Mouse (Mus musculus): Measurements from ENCODE around the gene Taf9. TPM values are rescaled to one million over a fixed set of nuclear protein-coding genes. Genes with fewer than 3 reads are reported as not detected.

Gene Taf9
- total RNA-seq (2015) (62.2 and 84.3 TPM in 2 replicates), total RNA-seq (2017) (37.0 and 56.6 TPM in 2 replicates)

DNA sequence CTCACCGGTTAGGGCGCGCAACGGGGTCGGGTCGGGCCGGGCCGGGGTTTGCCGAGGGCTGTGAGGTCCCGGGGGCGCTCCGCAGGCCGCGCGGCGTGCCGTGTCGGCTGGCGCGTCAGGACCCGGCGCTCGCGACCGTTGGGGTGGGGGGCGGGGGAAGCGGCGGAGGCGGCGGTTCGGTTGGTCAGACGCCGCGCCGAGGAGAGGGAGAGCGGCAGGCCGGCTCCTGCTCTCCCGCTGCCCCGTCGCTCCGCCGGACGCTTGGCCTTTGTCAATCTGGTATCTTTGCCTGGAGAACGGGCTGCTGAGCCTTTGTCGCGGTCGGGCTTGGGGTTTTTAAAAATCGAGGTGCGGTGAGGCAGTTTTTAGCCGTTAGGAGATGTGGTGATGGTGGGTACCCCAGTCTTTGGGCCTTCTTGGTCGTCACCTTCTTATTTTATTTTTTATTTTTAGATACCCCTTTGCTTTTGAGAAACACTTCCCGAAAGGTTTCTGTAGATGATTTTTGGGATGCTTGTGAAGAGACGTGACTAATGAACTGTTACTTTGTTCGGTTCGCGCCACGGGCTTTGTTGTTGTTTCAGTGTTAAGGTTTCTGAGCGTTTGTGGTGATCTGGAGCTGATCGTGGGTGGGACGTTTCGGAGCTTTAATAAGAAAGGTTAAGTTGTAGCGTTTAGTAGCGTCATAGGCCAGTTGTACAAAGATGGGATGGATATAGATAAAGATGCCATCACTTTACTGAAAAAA is at the start of gene Taf9:
Gene Taf9, plus strand, starts transcription at position 141 of the 748 bp plus-strand sequence.
- peak; percentile 24 for ATAC-seq (replicated peaks; ENCODE audit: poor library complexity)

GRCm38 (mm10) chr13:100602239-100602902 is 49.0 kb upstream of the Taf9 start:
- ATAC-seq (replicated peaks; ENCODE audit: poor library complexity), result peak; percentile 58

DNA sequence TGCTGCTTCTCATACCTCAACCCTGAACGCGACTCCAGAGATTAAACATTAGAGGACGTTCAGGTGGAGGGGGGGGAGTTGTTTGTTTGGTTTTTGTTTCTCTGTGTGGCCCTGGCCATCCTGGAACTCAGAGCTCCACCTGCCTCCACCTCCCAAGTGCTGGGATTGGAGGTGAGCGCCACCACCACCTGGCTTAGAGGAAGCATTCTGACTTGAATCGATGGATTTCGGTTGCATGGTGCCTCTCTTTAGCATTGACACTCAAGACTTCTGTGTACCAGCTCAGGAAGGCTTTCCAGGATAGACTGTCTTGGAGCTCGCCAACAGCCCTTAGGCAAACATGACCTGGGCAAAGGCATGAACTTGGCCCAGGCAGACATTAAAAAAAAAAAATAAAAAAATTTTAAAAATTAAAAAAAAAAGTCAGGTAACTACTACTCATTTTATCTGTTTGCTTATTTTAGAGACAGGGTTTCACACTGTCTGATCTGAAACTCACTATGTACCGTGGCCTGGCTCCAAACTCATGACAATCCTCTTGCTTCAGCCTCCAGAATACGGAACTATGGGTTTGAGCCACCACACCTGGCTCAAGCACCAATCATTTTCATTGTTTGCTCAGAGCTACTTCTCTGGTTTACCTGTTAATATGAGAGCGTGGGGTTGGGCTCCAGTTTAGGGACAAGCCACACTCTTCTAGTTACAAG is 48.2 kb upstream of the Taf9 start:
- no peak for ATAC-seq (replicated peaks; ENCODE audit: poor library complexity)

DNA sequence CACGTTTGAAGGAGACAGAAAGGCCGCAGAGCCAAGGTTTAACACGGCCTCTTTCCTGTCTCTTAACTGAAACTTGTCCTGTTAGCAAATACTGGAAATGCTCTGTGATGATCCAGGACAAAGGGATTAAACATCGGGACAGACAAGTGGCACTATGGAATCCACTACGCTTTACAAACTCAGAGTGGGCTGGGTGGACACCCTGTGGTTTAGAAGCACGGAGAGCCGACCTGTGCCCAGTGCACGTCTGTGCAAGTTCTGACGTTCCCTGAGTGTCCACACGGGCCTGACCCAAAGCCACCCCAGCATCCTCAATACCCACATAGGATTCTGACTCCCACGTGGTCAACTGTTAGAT is 47.7 kb upstream of the Taf9 start:
- no peak for ATAC-seq (replicated peaks; ENCODE audit: poor library complexity)

GRCm38 (mm10) chr13:100605845-100606244 is 45.5 kb upstream of the Taf9 start:
- no peak for ATAC-seq (replicated peaks; ENCODE audit: poor library complexity)

- ATAC-seq (replicated peaks; ENCODE audit: poor library complexity), result no peak; the same call in 1 of the 2 replicates
Measured at GRCm38 (mm10) chr13:100607756-100608155, 43.6 kb upstream of the Taf9 start.

DNA sequence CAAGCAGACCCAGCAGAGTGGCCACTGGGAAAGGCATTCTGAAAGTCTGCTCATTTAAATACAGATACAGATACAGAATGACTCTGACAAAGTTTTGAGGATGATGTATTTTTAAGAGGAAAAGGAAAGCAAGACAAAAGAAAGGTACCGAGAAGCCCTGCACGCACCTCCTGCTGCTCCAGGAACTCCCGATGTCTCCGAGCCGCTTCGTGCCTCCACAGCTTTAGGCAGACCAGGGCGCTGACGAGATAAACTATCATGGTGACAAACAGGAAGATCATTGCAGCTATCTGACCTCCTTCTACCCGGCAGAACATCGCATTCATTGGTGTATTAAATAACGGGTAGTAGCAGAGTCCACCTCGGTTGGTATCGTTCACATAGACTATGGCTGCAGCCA is 40.1 kb upstream of the Taf9 start:
- ATAC-seq (replicated peaks; ENCODE audit: poor library complexity), result no peak

- no peak for ATAC-seq (replicated peaks; ENCODE audit: poor library complexity)
Measured at GRCm38 (mm10) chr13:100612251-100612650, 39.1 kb upstream of the Taf9 start.

DNA sequence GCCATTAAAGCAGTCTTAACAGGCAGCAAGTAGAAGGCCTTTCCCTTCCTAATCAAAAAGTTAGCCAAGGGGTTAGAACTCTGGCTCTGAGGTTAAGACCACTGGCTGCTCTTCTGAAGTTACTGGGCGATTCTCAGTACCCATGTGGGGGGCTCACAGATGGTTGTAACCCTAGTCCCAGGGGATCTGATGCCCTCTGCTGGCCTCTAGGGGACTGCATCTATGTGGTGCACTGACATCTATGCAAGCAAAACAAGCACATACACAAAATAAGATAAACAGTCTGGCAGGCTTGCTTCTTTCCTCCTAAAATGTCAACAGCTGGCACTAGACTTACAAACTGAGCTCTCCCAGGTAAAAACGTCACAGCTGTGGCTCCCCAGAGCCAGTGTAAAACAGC is 38.5 kb upstream of the Taf9 start:
- peak; percentile 43; the same call in 1 of the 2 replicates for ATAC-seq (replicated peaks; ENCODE audit: poor library complexity)

GRCm38 (mm10) chr13:100616181-100617087 is 34.9 kb upstream of the Taf9 start, which contains the start of gene Marveld2:
Gene Marveld2, minus strand, starts transcription at chr13:100616971.
- peak; percentile 88 for ATAC-seq (replicated peaks; ENCODE audit: poor library complexity)

DNA sequence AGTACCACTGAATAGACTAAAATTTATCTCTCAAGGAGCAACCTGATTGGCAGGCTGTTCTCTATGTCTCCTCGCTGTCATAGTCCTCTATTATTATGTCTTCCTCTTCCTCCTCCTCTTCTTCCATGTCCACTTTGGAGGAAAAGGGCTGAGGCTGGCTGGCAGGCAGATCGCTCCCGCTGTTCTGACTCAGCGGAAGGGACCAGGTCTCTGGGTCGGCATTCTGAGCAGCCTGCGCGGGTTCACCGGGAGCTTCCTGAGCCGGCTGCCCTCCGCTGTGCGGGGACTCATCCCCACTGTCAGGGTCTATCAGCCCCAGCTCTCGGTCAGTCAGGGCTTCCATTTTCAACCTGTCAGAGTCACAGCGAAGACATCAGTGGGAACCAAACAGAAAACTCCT is 33.8 kb upstream of the Taf9 start:
- no peak for ATAC-seq (replicated peaks; ENCODE audit: poor library complexity)

- no peak for ATAC-seq (replicated peaks; ENCODE audit: poor library complexity)
Measured at GRCm38 (mm10) chr13:100622241-100622640, 29.1 kb upstream of the Taf9 start.

- ATAC-seq (replicated peaks; ENCODE audit: poor library complexity), result peak; percentile 80
Measured at GRCm38 (mm10) chr13:100634106-100634691, 17.2 kb upstream of the Taf9 start.

DNA sequence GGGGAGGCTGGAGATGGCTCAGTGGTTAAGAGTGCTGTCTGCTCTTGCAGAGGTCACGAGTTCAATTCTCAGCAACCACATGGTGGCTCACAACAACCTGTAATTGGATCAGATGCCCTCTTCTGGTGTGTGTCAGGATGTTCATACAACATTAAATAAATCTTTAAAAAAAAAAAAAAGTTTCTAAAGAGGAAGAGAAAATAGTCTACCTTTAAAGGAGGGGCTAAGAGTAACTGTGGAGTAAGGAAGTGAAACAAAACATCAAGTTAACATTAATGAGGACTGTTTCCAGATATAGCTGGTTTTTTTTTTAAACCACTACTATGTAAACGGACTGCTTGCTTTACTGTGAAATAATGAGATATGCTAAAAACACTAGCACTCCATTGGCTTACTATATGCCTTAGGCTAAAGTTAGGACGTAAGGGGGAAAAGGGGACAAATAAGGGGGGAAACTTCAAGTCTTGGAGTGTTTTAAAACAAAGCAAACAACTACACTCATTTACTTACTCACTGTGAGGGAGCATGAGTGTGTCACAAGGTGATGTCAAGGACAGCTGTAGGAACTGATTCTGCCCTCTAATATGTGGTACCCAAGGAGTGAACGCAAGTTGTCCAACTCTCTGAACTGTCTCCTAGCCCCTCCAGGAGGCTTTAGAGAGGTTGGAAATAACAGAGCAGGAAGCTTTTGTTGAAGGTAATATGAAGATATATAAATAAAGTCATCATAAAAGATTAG is 8.7 kb upstream of the Taf9 start:
- peak; percentile 71 for ATAC-seq (replicated peaks; ENCODE audit: poor library complexity)

GRCm38 (mm10) chr13:100648223-100648622 is 3.2 kb upstream of the Taf9 start:
- peak; percentile 15; the same call in 1 of the 2 replicates for ATAC-seq (replicated peaks; ENCODE audit: poor library complexity)

DNA sequence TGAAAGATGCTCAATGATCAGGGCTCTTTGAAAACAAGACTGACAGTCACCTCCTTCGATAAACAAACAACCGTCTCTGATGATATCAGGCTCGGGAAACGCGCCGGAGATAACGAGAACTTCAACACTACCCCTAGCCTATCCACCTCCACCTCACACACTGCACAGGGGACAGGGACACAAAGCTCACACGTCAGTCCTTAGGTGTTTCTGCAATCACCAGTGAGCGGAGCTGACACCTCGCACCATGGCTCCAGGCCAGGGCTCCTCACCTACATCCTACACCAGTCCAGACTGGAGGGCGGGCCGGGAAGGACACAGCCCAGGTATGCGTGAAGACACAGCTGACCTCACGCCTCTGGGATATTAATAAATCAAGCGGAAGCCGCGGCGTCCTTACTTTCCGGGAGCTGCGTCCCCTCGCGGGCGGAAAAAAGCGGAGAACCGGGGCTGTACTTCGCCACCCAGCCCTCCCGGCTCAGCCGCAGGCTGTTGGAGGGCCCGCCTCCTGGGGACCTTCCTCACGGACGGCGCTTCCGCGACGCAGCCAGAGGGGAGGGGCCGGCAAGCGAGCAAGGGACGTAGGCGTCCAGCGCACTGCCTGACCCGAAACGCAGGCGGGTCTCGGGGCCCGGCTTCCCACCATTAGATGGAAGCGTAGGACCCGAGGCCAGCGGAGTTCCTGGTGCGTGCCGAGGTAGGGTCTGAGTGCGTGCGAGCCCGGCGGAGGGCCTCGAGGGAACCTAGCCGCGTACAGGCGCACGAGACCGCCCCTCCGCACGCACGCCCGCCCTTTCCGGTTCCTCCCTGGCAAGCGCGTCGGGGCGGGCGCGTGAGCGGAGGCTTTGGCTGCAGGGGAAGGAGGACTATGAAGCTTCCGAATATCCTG is 585 bp upstream of the Taf9 start, which contains the start of the genes Ak6 and Rad17:
Gene Ak6, plus strand, starts transcription at position 430 of the 889 bp plus-strand sequence.
Gene Rad17, minus strand, starts transcription at position 502 of the 889 bp plus-strand sequence.
- peak; percentile 92 for ATAC-seq (replicated peaks; ENCODE audit: poor library complexity)

DNA sequence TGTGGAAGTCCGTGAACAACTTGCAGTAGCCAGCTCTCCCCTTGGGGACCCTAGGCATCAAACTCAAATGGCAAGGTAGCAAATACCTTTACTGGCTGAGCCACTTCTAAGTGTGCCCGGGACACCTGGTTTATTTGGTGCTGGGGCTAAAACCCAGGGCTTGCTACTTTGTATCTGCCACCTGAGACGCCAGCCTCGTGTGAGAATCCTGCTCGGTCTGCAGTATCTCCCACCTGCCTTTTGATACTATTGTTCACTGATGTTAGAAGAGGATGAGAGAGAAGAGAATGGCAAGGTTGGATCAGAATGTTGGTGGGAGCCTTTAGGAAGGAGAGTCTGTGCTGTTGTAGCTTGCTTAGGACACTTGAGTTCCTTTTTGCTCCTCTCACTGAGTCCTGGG is 6.7 kb downstream of the Taf9 start:
- ATAC-seq (replicated peaks; ENCODE audit: poor library complexity), result no peak

DNA sequence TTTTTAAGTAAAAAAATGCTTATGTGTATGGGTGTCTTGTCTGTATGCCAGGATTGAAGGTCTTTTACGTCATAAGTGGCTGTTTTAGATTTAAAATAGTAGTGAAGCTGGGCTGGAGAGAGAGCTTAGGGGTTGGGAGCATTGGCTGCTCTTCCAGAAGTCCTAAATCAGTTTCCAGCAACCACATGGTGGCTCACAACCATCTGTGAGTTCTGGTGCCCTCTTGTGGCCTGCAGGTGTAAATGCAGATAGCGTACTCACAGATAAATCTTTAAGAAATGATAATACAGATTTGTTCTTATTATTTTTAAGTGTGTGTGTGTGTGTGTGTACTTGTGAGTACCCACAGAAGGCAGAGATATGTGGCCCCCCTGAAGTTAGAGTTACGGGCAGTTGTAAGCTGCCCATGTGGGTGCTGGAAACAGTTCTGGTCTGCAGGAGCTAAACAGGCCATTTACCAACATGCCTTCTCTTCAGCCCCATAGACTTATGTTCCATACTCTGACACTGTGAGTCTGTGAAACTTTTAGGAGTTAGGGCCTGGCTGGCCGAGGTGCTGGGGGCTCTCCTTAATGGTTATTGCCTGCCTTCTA is 8.6 kb downstream of the Taf9 start:
- ATAC-seq (replicated peaks; ENCODE audit: poor library complexity), result peak; percentile 91
